Mouse (Mus musculus): ENCODE results near the gene Cirbp. TPM values are rescaled to one million over a fixed set of nuclear protein-coding genes. Genes with fewer than 3 reads are reported as not detected.

Cirbp gene
- polyA plus RNA-seq, 1 experiment from 2014 or later: 153 TPM

GRCm38 (mm10) chr10:80148610-80149290, 17.0 kb upstream of the Cirbp start:
- peak overlapping the region; percentile 100 for H3K27ac ChIP-seq
- H3K4me1 ChIP-seq (replicated peaks): peaks cover 77% of the 10 kb centered on the region
- peak overlapping the region; percentile 99 for H3K4me3 ChIP-seq
- no peaks in the 10 kb centered on the region for H3K27me3 ChIP-seq (ENCODE audit: insufficient read depth, poor library complexity, severe bottlenecking)
- no peaks in the 10 kb centered on the region for H3K9me3 ChIP-seq
- WGBS: under 1% methylated on average over 57 of the region's 57 CpGs
- peaks cover 76% of the 10 kb centered on the region for H3K36me3 ChIP-seq
- peak; percentile 92 for DNase-seq (ENCODE audit: low spot score)

GRCm38 (mm10) chr10:80149291-80150225, 16.2 kb upstream of the Cirbp start:
- WGBS: under 1% methylated on average over 87 of the region's 88 CpGs
- Histone ChIP-seq H3K9me3 (no peaks in the 10 kb centered on the region), H3K27me3 (ENCODE audit: insufficient read depth, poor library complexity, severe bottlenecking) (no peaks in the 10 kb centered on the region), H3K27ac (peak overlapping the region; percentile 100), H3K4me3 (peak overlapping the region; percentile 99), H3K36me3 (peaks cover 76% of the 10 kb centered on the region), H3K4me1 (replicated peaks) (peaks cover 77% of the 10 kb centered on the region)
- DNase-seq (ENCODE audit: low spot score): peak; percentile 99

- no peaks in the 10 kb centered on the region for H3K9me3 ChIP-seq
- H3K27ac ChIP-seq: peak overlapping the region; percentile 100
- DNase-seq (ENCODE audit: low spot score): peak; percentile 90
- peaks cover 78% of the 10 kb centered on the region for H3K4me1 ChIP-seq (replicated peaks)
- H3K36me3 ChIP-seq: peaks cover 76% of the 10 kb centered on the region
- peak overlapping the region; percentile 99 for H3K4me3 ChIP-seq
- no peaks in the 10 kb centered on the region for H3K27me3 ChIP-seq (ENCODE audit: insufficient read depth, poor library complexity, severe bottlenecking)
- WGBS: under 1% methylated on average over 68 of the region's 71 CpGs
These were observed 15.3 kb upstream of the Cirbp start for GRCm38 (mm10) chr10:80150226-80151210.

- H3K4me1 ChIP-seq (replicated peaks): peaks cover 78% of the 10 kb centered on the region
- H3K27ac ChIP-seq: peak overlapping the region; percentile 100
- peaks cover 76% of the 10 kb centered on the region for H3K36me3 ChIP-seq
- peak overlapping the region; percentile 99 for H3K4me3 ChIP-seq
- H3K27me3 ChIP-seq (ENCODE audit: insufficient read depth, poor library complexity, severe bottlenecking): no peaks in the 10 kb centered on the region
- no peaks in the 10 kb centered on the region for H3K9me3 ChIP-seq
- under 1% methylated on average over 26 of the region's 26 CpGs for WGBS
- DNase-seq (ENCODE audit: low spot score): peak; percentile 58
These were observed 14.4 kb upstream of the Cirbp start for GRCm38 (mm10) chr10:80151211-80152034.

- H3K27me3 ChIP-seq (ENCODE audit: insufficient read depth, poor library complexity, severe bottlenecking): no peaks in the 10 kb centered on the region
- 9% methylated on average over 15 of the region's 15 CpGs for WGBS
- DNase-seq (ENCODE audit: low spot score): peak; percentile 53
- no peaks in the 10 kb centered on the region for H3K9me3 ChIP-seq
- peaks cover 78% of the 10 kb centered on the region for H3K4me1 ChIP-seq (replicated peaks)
- H3K4me3 ChIP-seq: peak overlapping the region; percentile 99
- H3K36me3 ChIP-seq: peaks cover 77% of the 10 kb centered on the region
- peak overlapping the region; percentile 100 for H3K27ac ChIP-seq
These were observed 13.5 kb upstream of the Cirbp start for GRCm38 (mm10) chr10:80152071-80152872.

- DNase-seq (ENCODE audit: low spot score): no peak
- 56% methylated on average over 3 of the region's 3 CpGs for WGBS
- Histone ChIP-seq H3K4me3 (peak overlapping the region; percentile 99), H3K9me3 (no peaks in the 10 kb centered on the region), H3K27ac (peak overlapping the region; percentile 100), H3K4me1 (replicated peaks) (peaks cover 77% of the 10 kb centered on the region), H3K27me3 (ENCODE audit: insufficient read depth, poor library complexity, severe bottlenecking) (no peaks in the 10 kb centered on the region), H3K36me3 (peaks cover 83% of the 10 kb centered on the region)
These were observed 12.9 kb upstream of the Cirbp start for GRCm38 (mm10) chr10:80152873-80153260.

- Histone ChIP-seq H3K27ac (peak overlapping the region; percentile 100), H3K4me3 (peak overlapping the region; percentile 99), H3K36me3 (peaks cover 90% of the 10 kb centered on the region), H3K9me3 (no peaks in the 10 kb centered on the region), H3K4me1 (replicated peaks) (peaks cover 81% of the 10 kb centered on the region), H3K27me3 (ENCODE audit: insufficient read depth, poor library complexity, severe bottlenecking) (no peaks in the 10 kb centered on the region)
- WGBS: 85% methylated on average over 19 of the region's 19 CpGs
- DNase-seq (ENCODE audit: low spot score): no peak
These were observed 12.1 kb upstream of the Cirbp start for GRCm38 (mm10) chr10:80153713-80154112.

GRCm38 (mm10) chr10:80154384-80154783, 11.4 kb upstream of the Cirbp start:
- 84% methylated on average over 7 of the region's 7 CpGs for WGBS
- Histone ChIP-seq H3K36me3 (peaks cover 90% of the 10 kb centered on the region), H3K9me3 (no peaks in the 10 kb centered on the region), H3K27ac (0 out of 2 replicates have a peak overlapping the region, but pooled peaks have one; percentile 100), H3K4me3 (peak overlapping the region; percentile 99), H3K27me3 (ENCODE audit: insufficient read depth, poor library complexity, severe bottlenecking) (no peaks in the 10 kb centered on the region), H3K4me1 (replicated peaks) (peaks cover 88% of the 10 kb centered on the region)
- no peak for DNase-seq (ENCODE audit: low spot score)

GRCm38 (mm10) chr10:80155277-80155676, 10.5 kb upstream of the Cirbp start:
- peaks cover 96% of the 10 kb centered on the region for H3K4me1 ChIP-seq (replicated peaks)
- no peaks in the 10 kb centered on the region for H3K9me3 ChIP-seq
- peak overlapping the region; percentile 99 for H3K4me3 ChIP-seq
- no peaks in the 10 kb centered on the region for H3K27me3 ChIP-seq (ENCODE audit: insufficient read depth, poor library complexity, severe bottlenecking)
- WGBS: 48% methylated on average over 1 of the region's 1 CpGs
- H3K36me3 ChIP-seq: peaks cover 83% of the 10 kb centered on the region
- DNase-seq (ENCODE audit: low spot score): no peak
- peak overlapping the region; percentile 66; the same call in 1 of the 2 replicates for H3K27ac ChIP-seq

- Histone ChIP-seq H3K4me1 (replicated peaks) (peaks cover 99% of the 10 kb centered on the region), H3K36me3 (peaks cover 74% of the 10 kb centered on the region), H3K27ac (peak overlapping the region; percentile 93; the same call in 1 of the 2 replicates), H3K9me3 (no peaks in the 10 kb centered on the region), H3K4me3 (peak overlapping the region; percentile 30), H3K27me3 (ENCODE audit: insufficient read depth, poor library complexity, severe bottlenecking) (no peaks in the 10 kb centered on the region)
- 89% methylated on average over 29 of the region's 29 CpGs for WGBS
- no peak for DNase-seq (ENCODE audit: low spot score)
These were observed 9.6 kb upstream of the Cirbp start for GRCm38 (mm10) chr10:80156002-80156751.
